Mouse (Mus musculus): ENCODE measurements around the gene Smox. TPM values are rescaled to one million over a fixed set of nuclear protein-coding genes. Genes with fewer than 3 reads are reported as not detected.
A peak's percentile ranks its signal among the peaks of the same experiment; 100 is the strongest.

The Smox gene
- polyA plus RNA-seq, 1 experiment = 35.6 TPM

- DNase-seq (ENCODE audit: low read depth, low spot score) = no peak
- 69% methylated on average over 6 of the region's 6 CpGs for WGBS
These were observed 8.8 kb upstream of the Smox start for GRCm38 (mm10) chr2:131482478-131482877.

- DNase-seq (ENCODE audit: low read depth, low spot score) = no peak
These were observed 7.7 kb upstream of the Smox start for GRCm38 (mm10) chr2:131483562-131483961.

GRCm38 (mm10) chr2:131484182-131484581, 7.1 kb upstream of the Smox start:
- 68% methylated on average over 6 of the region's 6 CpGs for WGBS
- DNase-seq (ENCODE audit: low read depth, low spot score) = no peak

More at GRCm38 (mm10) chr2:131483562-131483961, 7.7 kb upstream of the Smox start:
- 50% methylated on average over 7 of the region's 7 CpGs for WGBS

GRCm38 (mm10) chr2:131485126-131485525, 6.2 kb upstream of the Smox start:
- WGBS = 81% methylated on average over 15 of the region's 15 CpGs

DNA sequence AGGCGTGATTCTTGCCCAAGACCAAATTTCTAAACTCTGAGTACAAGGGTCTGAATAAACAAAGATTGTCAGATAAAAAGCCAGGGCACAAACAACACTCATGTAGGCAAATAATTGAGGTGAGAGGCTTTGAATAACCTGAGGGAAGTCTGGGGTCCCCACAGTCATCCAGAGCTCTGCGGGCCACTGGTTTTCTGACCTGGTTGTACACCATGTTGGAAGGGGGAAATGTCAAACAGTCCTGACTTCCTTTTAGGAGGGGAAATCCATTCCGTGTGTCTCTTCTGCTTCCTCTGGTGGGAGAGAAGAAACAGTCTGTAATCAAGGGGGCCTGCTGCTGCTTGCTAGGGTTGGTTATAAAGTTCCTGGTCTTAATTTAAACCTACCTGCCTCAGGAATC, 5.2 kb upstream of the Smox start:
- DNase-seq (ENCODE audit: low read depth, low spot score) = no peak
- 85% methylated on average over 3 of the region's 3 CpGs for WGBS

More at GRCm38 (mm10) chr2:131485126-131485525, 6.2 kb upstream of the Smox start:
- no peak for DNase-seq (ENCODE audit: low read depth, low spot score)

DNA sequence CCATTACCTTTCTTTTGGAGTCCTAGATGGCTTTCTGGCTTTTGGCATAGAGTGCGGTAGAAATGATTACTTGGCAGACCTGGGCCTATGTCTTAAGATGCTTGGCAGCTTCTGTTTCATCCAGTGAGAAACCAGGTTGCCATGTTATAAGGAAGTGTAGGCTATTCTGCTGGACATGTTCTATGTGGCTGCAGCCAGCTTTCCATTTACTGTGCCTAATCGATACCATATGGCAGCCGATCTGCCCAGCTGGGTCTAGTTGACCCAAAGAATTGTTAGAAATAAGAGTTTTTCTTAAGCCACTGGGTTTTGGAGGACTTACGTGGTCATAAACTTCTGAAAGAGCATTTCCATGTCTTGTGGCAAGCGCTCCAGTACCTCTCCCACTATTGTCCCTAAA, 4.0 kb upstream of the Smox start:
- DNase-seq (ENCODE audit: low read depth, low spot score) = no peak
- WGBS = 96% methylated on average over 5 of the region's 5 CpGs

- no peak for DNase-seq (ENCODE audit: low read depth, low spot score)
- WGBS = 80% methylated on average over 4 of the region's 4 CpGs
These were observed 3.0 kb upstream of the Smox start for GRCm38 (mm10) chr2:131488261-131488660.

DNA sequence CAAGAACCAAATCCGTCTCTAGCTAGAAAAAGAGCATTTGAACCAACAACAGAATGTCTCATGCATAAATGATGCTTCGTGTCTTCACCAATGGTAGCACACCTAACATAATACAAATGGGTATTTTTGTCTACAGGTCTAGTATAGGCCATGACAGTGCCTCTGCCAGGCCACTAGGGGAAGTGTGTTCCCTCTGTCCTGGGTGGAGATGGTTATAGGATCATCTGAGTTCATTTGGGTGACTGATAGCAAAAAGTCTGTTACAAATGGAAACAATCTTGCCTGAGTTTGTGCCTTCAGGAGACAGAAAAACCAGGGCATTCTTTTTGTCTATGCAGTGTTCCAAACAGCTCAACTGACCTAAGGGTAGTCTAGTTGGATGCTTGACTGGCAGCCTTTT, 2.4 kb upstream of the Smox start:
- DNase-seq (ENCODE audit: low read depth, low spot score) = no peak
- WGBS = 89% methylated on average over 2 of the region's 2 CpGs

GRCm38 (mm10) chr2:131489591-131489990, 1.7 kb upstream of the Smox start:
- 38% methylated on average over 4 of the region's 4 CpGs for WGBS

DNA sequence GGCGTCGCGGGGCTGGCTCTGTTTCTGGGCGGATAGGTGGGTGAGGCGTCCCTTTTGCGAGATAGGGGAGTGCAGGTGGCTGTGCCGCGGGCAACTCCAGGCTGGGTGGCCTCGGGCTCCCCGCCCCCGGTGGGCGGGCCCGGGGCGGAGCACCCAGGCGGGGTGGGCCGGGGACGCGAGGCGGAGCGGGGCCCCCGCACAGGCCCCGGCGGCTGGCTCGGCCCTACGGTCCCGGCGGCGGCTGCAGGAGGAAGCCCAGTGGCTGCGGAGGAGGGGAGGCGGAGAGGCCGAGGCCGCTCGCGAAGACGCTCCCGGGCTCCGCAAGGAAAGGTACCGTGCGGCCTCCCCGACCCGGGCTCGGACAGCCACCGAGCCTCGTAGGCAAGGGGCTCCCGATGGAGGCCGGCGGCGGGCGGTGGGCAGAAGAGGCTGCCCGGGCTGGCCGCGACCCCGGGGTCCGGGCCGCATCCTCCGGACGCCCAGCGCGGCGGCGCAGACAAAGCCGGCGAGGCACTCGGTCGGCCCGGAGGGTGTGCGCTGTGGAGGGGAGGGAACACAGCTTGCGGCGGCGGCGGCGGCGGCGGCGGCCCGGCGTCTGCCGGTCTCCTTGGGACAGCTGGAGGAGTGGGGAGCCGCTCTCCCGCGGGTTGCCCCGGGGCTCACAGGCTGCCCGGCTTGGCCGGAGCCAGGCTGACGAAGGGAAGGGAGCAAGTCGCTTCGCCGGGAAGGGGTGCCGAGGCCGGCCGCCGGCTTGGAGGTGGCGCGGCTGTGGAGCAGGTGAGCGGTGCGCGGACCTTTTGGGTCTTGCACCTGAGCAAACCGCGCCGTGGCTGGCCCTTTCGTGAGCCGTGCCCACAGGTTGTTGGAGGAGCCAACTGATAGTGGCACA, 655 bp downstream of the Smox start:
- DNase-seq (ENCODE audit: low read depth, low spot score) = peak; percentile 70
- WGBS = under 1% methylated on average over 102 of the region's 102 CpGs

More at GRCm38 (mm10) chr2:131489591-131489990, 1.7 kb upstream of the Smox start:
- no peak for DNase-seq (ENCODE audit: low read depth, low spot score)

DNA sequence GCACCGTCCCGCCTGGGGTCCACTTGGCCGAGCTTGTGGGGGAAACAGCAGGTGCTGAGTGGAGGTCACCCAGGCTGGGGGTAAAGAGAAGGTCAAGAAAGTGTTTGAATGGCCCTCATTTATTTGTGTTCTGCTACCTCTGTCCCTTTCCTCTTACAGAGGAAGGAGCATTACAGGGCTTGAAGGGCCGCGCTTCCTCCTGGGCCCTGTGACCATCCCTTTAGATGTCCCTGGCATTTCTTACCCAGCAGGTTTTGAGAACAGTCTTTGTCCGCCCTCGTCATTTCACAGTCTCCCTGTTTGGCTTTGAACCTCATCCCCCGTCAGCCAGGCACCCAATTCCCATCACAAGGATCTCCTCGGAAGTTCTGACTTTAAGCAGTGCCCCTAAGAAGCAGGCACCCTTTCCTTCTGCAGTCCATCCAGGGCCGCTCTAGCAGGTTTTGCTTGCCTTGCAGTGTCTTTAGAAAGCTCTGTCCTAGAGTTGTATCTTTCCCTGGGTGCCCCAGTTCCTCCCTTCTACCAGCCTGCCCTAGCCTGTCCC, 1.4 kb downstream of the Smox start:
- 29% methylated on average over 10 of the region's 10 CpGs for WGBS
- no peak for DNase-seq (ENCODE audit: low read depth, low spot score)

GRCm38 (mm10) chr2:131493446-131493845, 2.1 kb downstream of the Smox start:
- DNase-seq (ENCODE audit: low read depth, low spot score) = no peak
- 86% methylated on average over 5 of the region's 5 CpGs for WGBS

- 84% methylated on average over 3 of the region's 3 CpGs for WGBS
- DNase-seq (ENCODE audit: low read depth, low spot score) = no peak
These were observed 4.0 kb downstream of the Smox start for GRCm38 (mm10) chr2:131495256-131495655.

DNA sequence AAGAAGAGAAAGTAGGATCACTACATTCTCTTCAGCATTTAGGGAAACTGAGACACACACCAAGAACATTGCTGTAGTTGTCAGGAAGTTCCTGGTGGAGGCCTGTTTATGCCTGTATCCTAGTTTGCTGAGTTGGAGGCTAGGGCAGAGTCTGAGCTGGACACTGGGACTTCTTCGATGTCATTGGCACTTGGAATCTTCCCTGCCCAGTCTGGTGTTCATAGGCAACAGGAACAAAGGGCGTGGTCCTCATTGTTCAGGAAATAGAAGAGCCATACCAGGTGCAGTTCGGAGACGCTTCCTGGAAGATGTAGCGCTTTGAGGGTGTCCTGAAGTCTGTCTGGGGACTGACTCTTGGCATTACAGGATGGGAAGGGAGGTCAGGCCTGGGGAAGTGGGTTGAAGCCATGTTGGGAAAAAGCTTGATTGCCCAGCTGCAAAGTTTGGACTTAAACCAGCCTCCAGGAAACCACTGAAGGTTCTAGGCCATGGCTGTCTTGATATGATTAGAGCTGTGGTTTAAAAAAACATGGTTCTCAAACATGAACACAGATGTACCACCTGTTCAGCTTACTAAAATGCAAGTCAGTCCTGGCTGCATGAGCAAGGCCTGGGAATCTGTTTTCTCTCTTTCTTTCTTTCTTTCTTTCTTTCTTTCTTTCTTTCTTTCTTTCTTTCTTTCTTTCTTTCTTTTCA, 5.0 kb downstream of the Smox start:
- peak; percentile 67 for DNase-seq (ENCODE audit: low read depth, low spot score)
- WGBS = 30% methylated on average over 5 of the region's 5 CpGs

- 97% methylated on average over 4 of the region's 4 CpGs for WGBS
- no peak for DNase-seq (ENCODE audit: low read depth, low spot score)
These were observed 6.0 kb downstream of the Smox start for GRCm38 (mm10) chr2:131497224-131497856.

GRCm38 (mm10) chr2:131498219-131498618, 6.9 kb downstream of the Smox start:
- DNase-seq (ENCODE audit: low read depth, low spot score) = no peak
- 77% methylated on average over 7 of the region's 7 CpGs for WGBS

DNA sequence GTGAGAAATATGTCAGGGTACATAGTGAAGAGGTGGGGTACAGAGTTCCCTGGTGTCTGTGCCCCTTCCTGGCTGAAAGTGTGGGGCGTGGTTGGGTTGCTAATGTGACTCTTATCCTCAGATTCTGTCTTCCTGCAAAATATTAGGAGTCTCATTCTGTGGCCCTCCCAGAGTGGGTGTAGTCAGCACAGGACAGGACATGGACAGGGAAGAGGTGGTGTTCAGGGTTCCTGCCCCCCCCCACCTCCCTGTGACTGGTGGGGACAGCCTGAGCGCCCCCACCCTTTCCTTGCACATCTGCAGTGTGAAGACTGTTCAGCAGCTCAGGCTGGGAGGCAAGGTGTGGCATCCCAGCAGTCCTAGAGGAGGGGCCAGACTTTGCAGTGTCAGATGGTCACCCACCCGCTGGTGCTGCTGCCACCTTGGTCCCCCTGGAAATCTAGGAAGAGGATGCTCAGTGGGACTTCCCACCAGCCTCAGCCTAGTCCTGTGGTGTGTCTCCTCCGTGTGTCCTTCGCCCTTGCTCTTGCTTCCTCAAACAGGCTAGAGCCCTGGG, 8.1 kb downstream of the Smox start:
- WGBS = 62% methylated on average over 5 of the region's 5 CpGs
- DNase-seq (ENCODE audit: low read depth, low spot score) = no peak

GRCm38 (mm10) chr2:131501886-131502285, 10.6 kb downstream of the Smox start:
- no peak for DNase-seq (ENCODE audit: low read depth, low spot score)
- WGBS = 81% methylated on average over 5 of the region's 5 CpGs

GRCm38 (mm10) chr2:131502561-131502960, 11.3 kb downstream of the Smox start:
- DNase-seq (ENCODE audit: low read depth, low spot score) = no peak
- 89% methylated on average over 5 of the region's 5 CpGs for WGBS

- DNase-seq (ENCODE audit: low read depth, low spot score) = no peak
These were observed 14.1 kb downstream of the Smox start for GRCm38 (mm10) chr2:131505431-131505830.
